Mouse (Mus musculus) midbrain, embryonic 14.5 days (tissue): ENCODE results near the gene Ttc30b. TPM values are rescaled to one million over a fixed set of nuclear protein-coding genes. Genes with fewer than 3 reads are reported as not detected.

ENCODE experiments used
- ATAC-seq: fragments of 200-750 bp; cut with Nextera tagmentation; 2 replicates; pipeline ENCODE4 v1.8.0; 2017; ENCODE audit warnings: moderate number of reproducible peaks, moderate library complexity; ENCODE audit not compliant: low FRiP score, low TSS enrichment
- DNase-seq: peaks from one replicate; pipeline ENCODE4 v3.0.0-alpha.2; 2015
- H3K27ac ChIP-seq: fragments of 300-500 bp; sonication (generic); replicated peaks from 2 replicates; pipeline ENCODE4 v1.5.1; 2014; ENCODE audit warnings: mild to moderate bottlenecking, low read depth, low read length, moderate library complexity
- H3K27me3 ChIP-seq: fragments of 300-500 bp; sonication (generic); 2 replicates; pipeline ENCODE4 v1.6.1; 2014; ENCODE audit warnings: low read length, control low read depth, mixed read lengths; ENCODE audit not compliant: control insufficient read depth, insufficient read depth
- H3K36me3 ChIP-seq: fragments of 300-500 bp; sonication (generic); 2 replicates; pipeline ENCODE4 v1.6.1; 2014; ENCODE audit warnings: low read length, control low read depth; ENCODE audit not compliant: control insufficient read depth, insufficient read depth
- H3K4me1 ChIP-seq: fragments of 300-500 bp; sonication (generic); 2 replicates; pipeline ENCODE4 v1.6.1; 2014; ENCODE audit warnings: mild to moderate bottlenecking, antibody characterized with exemption, low read length, control low read depth; ENCODE audit not compliant: control insufficient read depth, insufficient read depth
- H3K4me2 ChIP-seq: fragments of 300-500 bp; sonication (generic); 2 replicates; pipeline ENCODE4 v1.6.1; 2014; ENCODE audit warnings: mild to moderate bottlenecking, low read length, moderate library complexity
- H3K4me3 ChIP-seq: fragments of 300-500 bp; sonication (generic); replicated peaks from 2 replicates; pipeline ENCODE4 v1.5.1; 2014; ENCODE audit warnings: low read depth, low read length
- H3K9ac ChIP-seq: fragments of 300-500 bp; sonication (generic); replicated peaks from 2 replicates; pipeline ENCODE4 v1.6.1; 2014; ENCODE audit warnings: mild to moderate bottlenecking, low read length, moderate library complexity
- H3K9me3 ChIP-seq: fragments of 300-500 bp; sonication (generic); 2 replicates; pipeline ENCODE4 v1.6.1; 2016; ENCODE audit warnings: low read length, control low read depth, mixed read lengths; ENCODE audit not compliant: control insufficient read depth
- WGBS: fragments of 180-500 bp; shearing (Covaris S2); extraction: QIAGEN DNeasy Blood & Tissue Kit; methylation state at CpG from one replicate; pipeline ENCODE4 v1.1.7; 2014; 5-methylcytosine and 5-hydroxymethylcytosine counted together
- polyA plus RNA-seq: library from polyadenylated mRNA; unstranded; fragments of >200 nt; fragmentation: Nextera tagmentation; extraction: Ambion mirVana; gene quantifications from 2 replicates; pipeline ENCODE4 v1.2.1, GENCODE M21; 2014

Gene Ttc30b
- polyA plus RNA-seq, 1 experiment from 2014 or later = 21.2 TPM

- Histone ChIP-seq H3K27me3 (no peaks in the 10 kb centered on the region), H3K9ac (no peak overlapping the region), H3K4me3 (no peak overlapping the region), H3K4me2 (no peak overlapping the region), H3K27ac (no peak overlapping the region), H3K36me3 (peaks cover 22% of the 10 kb centered on the region), H3K9me3 (no peaks in the 10 kb centered on the region), H3K4me1 (no peaks in the 10 kb centered on the region)
- DNase-seq = no peak
- whole genome bisulfite sequencing = 92% methylated on average over 6 of the region's 6 CpGs
- no peak for ATAC-seq
Measured at GRCm38 (mm10) chr2:75929786-75930444, 8.5 kb downstream of the Ttc30b start.

GRCm38 (mm10) chr2:75929141-75929540, 9.2 kb downstream of the Ttc30b start:
- ATAC-seq (no peak), DNase-seq (no peak)
- peaks cover 22% of the 10 kb centered on the region for H3K36me3 ChIP-seq
- WGBS = 89% methylated on average over 2 of the region's 2 CpGs
- H3K4me2 ChIP-seq = no peak overlapping the region
- no peak overlapping the region for H3K9ac ChIP-seq
- H3K27ac ChIP-seq = no peak overlapping the region
- no peak overlapping the region for H3K4me3 ChIP-seq
- H3K27me3 ChIP-seq = no peaks in the 10 kb centered on the region
- no peaks in the 10 kb centered on the region for H3K4me1 ChIP-seq
- H3K9me3 ChIP-seq = no peaks in the 10 kb centered on the region

GRCm38 (mm10) chr2:75928011-75928410, 10.4 kb downstream of the Ttc30b start:
- Histone ChIP-seq H3K9me3 (no peaks in the 10 kb centered on the region), H3K4me3 (no peak overlapping the region), H3K9ac (no peak overlapping the region), H3K36me3 (peaks cover 22% of the 10 kb centered on the region), H3K4me1 (0 out of 2 replicates have a peak, but pooled peaks cover 2% of the 10 kb centered on the region), H3K27ac (no peak overlapping the region), H3K4me2 (no peak overlapping the region), H3K27me3 (no peaks in the 10 kb centered on the region)
- DNase-seq = no peak
- 93% methylated on average over 3 of the region's 3 CpGs for WGBS
- ATAC-seq = no peak

- H3K4me3 ChIP-seq = no peak overlapping the region
- no peak overlapping the region for H3K27ac ChIP-seq
- no peak for ATAC-seq
- no peak overlapping the region for H3K4me2 ChIP-seq
- H3K27me3 ChIP-seq = no peaks in the 10 kb centered on the region
- no peak overlapping the region for H3K9ac ChIP-seq
- 0 out of 2 replicates have a peak, but pooled peaks cover 2% of the 10 kb centered on the region for H3K4me1 ChIP-seq
- H3K9me3 ChIP-seq = no peaks in the 10 kb centered on the region
- DNase-seq = peak; percentile 7
- WGBS = 80% methylated on average over 5 of the region's 5 CpGs
- H3K36me3 ChIP-seq = peaks cover 22% of the 10 kb centered on the region
Measured at GRCm38 (mm10) chr2:75926061-75926460, 12.3 kb downstream of the Ttc30b start.

GRCm38 (mm10) chr2:75923807-75924340, 14.5 kb downstream of the Ttc30b start:
- no peak for DNase-seq
- H3K4me2 ChIP-seq = no peak overlapping the region
- no peak overlapping the region for H3K9ac ChIP-seq
- H3K4me3 ChIP-seq = no peak overlapping the region
- H3K4me1 ChIP-seq = 0 out of 2 replicates have a peak, but pooled peaks cover 2% of the 10 kb centered on the region
- H3K9me3 ChIP-seq = no peaks in the 10 kb centered on the region
- H3K27me3 ChIP-seq = no peaks in the 10 kb centered on the region
- ATAC-seq = no peak
- H3K27ac ChIP-seq = no peak overlapping the region
- peaks cover 15% of the 10 kb centered on the region; the same call in 1 of the 2 replicates for H3K36me3 ChIP-seq
- 89% methylated on average over 4 of the region's 4 CpGs for WGBS

- H3K27ac ChIP-seq = no peak overlapping the region
- no peak overlapping the region for H3K9ac ChIP-seq
- ATAC-seq (no peak), DNase-seq (no peak)
- H3K27me3 ChIP-seq = no peaks in the 10 kb centered on the region
- 95% methylated on average over 3 of the region's 3 CpGs for WGBS
- peaks cover 35% of the 10 kb centered on the region for H3K36me3 ChIP-seq
- H3K4me2 ChIP-seq = no peak overlapping the region
- H3K4me3 ChIP-seq = no peak overlapping the region
- H3K9me3 ChIP-seq = no peaks in the 10 kb centered on the region
- no peaks in the 10 kb centered on the region for H3K4me1 ChIP-seq
Measured at GRCm38 (mm10) chr2:75915040-75915439, 23.3 kb downstream of the Ttc30b start.

- Histone ChIP-seq H3K36me3 (peaks cover 38% of the 10 kb centered on the region), H3K4me2 (no peak overlapping the region), H3K9me3 (no peaks in the 10 kb centered on the region), H3K4me3 (no peak overlapping the region), H3K27me3 (no peaks in the 10 kb centered on the region), H3K4me1 (no peaks in the 10 kb centered on the region), H3K9ac (no peak overlapping the region), H3K27ac (no peak overlapping the region)
- no peak for ATAC-seq
- no peak for DNase-seq
- WGBS = 89% methylated on average over 1 of the region's 1 CpGs
Measured at GRCm38 (mm10) chr2:75907142-75907541, 31.2 kb downstream of the Ttc30b start.

- 93% methylated on average over 9 of the region's 9 CpGs for WGBS
- ATAC-seq = no peak
Measured at GRCm38 (mm10) chr2:75901869-75902268, 36.5 kb downstream of the Ttc30b start.

GRCm38 (mm10) chr2:75900281-75900680, 38.1 kb downstream of the Ttc30b start:
- WGBS = 98% methylated on average over 1 of the region's 1 CpGs
- H3K9me3 ChIP-seq = no peaks in the 10 kb centered on the region
- H3K27me3 ChIP-seq = no peaks in the 10 kb centered on the region
- H3K4me2 ChIP-seq = no peak overlapping the region
- H3K4me1 ChIP-seq = no peaks in the 10 kb centered on the region
- ATAC-seq (no peak), DNase-seq (no peak)
- H3K27ac ChIP-seq = no peak overlapping the region
- peaks cover 11% of the 10 kb centered on the region for H3K36me3 ChIP-seq
- H3K9ac ChIP-seq = no peak overlapping the region
- no peak overlapping the region for H3K4me3 ChIP-seq

More at GRCm38 (mm10) chr2:75901869-75902268, 36.5 kb downstream of the Ttc30b start:
- no peak for DNase-seq
- Histone ChIP-seq H3K27ac (no peak overlapping the region), H3K4me2 (no peak overlapping the region), H3K9me3 (no peaks in the 10 kb centered on the region), H3K4me1 (no peaks in the 10 kb centered on the region), H3K27me3 (no peaks in the 10 kb centered on the region), H3K36me3 (peaks cover 15% of the 10 kb centered on the region), H3K9ac (no peak overlapping the region), H3K4me3 (no peak overlapping the region)
